Mouse (Mus musculus): ENCODE measurements around the gene Ace3. TPM values are rescaled to one million over a fixed set of nuclear protein-coding genes. Genes with fewer than 3 reads are reported as not detected.
A peak's percentile ranks its signal among the peaks of the same experiment; 100 is the strongest.

Ace3 gene
- polyA plus RNA-seq, 1 experiment from 2014 or later = not detected

DNA sequence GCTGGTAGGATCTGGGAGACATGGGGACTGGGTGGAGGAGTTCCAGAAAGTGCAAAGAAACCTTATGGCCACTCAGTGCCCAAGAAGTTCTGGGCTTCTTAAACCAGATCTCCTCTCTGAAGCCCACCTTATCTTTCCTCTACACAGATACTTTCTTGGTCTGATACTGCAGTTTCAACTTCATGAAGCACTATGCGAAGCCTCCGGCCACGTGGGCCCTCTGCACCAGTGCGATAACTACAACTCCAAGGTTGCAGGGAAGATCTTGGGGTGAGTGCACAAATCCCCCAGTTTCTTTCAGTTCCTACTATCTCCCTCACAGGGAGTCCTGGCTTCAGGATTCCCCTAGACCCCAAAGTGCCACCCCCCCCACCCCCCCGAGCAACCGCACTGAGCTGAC, 5.6 kb downstream of the Ace3 start:
- no peaks in the 10 kb centered on the region for H3K4me1 ChIP-seq (ENCODE audit: control insufficient read depth, low read depth, low read length)
- no peak overlapping the region for H3K27ac ChIP-seq (ENCODE audit: low read length)
- 75% methylated on average over 6 of the region's 6 CpGs for WGBS (ENCODE audit: insufficient replicate concordance)
- H3K27me3 ChIP-seq (ENCODE audit: control insufficient read depth, insufficient read depth, low read depth, low read length) = peaks cover 42% of the 10 kb centered on the region
- no peak overlapping the region for H3K4me2 ChIP-seq (ENCODE audit: low read depth, low read length)
- ATAC-seq (ENCODE audit: low read depth) = no peak
- no peaks in the 10 kb centered on the region for H3K9me3 ChIP-seq (replicated peaks; ENCODE audit: control insufficient read depth, low read length)
- H3K36me3 ChIP-seq (ENCODE audit: control insufficient read depth, insufficient read depth) = no peaks in the 10 kb centered on the region
- no peak overlapping the region for H3K9ac ChIP-seq (ENCODE audit: low read depth, low read length)
- H3K4me3 ChIP-seq (ENCODE audit: low read depth, low read length) = no peak overlapping the region

DNA sequence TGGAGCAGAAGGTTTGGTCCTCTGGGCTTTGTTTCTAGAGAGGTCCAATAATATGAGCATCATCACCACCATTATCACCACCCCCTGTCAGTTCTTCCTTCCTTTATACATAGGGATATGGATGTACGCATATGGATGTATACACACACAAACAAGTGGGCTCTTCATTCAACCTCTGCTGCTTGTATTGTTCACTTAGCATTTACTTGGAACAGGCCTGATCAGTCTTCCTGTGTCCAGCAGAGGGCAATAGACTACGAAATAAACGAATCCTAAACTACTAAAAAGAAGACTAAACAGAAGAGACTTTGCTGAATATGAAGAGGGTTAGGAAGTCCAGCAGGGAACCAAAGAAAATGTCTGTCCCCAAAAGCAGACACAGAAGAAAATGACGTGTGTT, 7.2 kb downstream of the Ace3 start:
- H3K9me3 ChIP-seq (replicated peaks; ENCODE audit: control insufficient read depth, low read length) = no peaks in the 10 kb centered on the region
- no peak overlapping the region for H3K4me3 ChIP-seq (ENCODE audit: low read depth, low read length)
- H3K4me2 ChIP-seq (ENCODE audit: low read depth, low read length) = no peak overlapping the region
- 21% methylated on average over 4 of the region's 4 CpGs for WGBS (ENCODE audit: insufficient replicate concordance)
- ATAC-seq (ENCODE audit: low read depth) = no peak
- no peak overlapping the region for H3K9ac ChIP-seq (ENCODE audit: low read depth, low read length)
- H3K36me3 ChIP-seq (ENCODE audit: control insufficient read depth, insufficient read depth) = no peaks in the 10 kb centered on the region
- H3K4me1 ChIP-seq (ENCODE audit: control insufficient read depth, low read depth, low read length) = no peaks in the 10 kb centered on the region
- peaks cover 32% of the 10 kb centered on the region for H3K27me3 ChIP-seq (ENCODE audit: control insufficient read depth, insufficient read depth, low read depth, low read length)
- no peak overlapping the region for H3K27ac ChIP-seq (ENCODE audit: low read length)

DNA sequence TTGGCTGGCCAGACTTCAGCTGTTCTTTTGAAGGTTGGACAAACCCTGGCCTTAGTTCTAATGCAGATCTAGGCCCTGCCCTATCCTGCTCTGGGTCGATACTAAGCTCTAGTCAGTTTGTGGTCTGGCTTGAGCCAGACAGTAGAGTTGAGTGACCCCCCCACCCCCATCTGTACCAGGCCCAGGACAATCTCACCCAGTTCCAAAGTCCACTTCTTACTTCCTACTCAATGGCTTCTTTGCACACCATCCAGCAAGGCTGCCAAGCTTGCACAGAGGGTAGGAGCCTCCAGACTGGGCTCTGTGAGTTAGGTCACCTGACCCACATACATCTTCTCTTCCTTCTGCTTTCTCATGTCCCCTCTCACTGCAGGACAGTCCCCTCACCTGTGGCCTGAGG, 10.1 kb downstream of the Ace3 start:
- no peak overlapping the region for H3K9ac ChIP-seq (ENCODE audit: low read depth, low read length)
- no peak for ATAC-seq (ENCODE audit: low read depth)
- H3K27ac ChIP-seq (ENCODE audit: low read length) = no peak overlapping the region
- peaks cover 41% of the 10 kb centered on the region for H3K27me3 ChIP-seq (ENCODE audit: control insufficient read depth, insufficient read depth, low read depth, low read length)
- no peaks in the 10 kb centered on the region for H3K4me1 ChIP-seq (ENCODE audit: control insufficient read depth, low read depth, low read length)
- no peaks in the 10 kb centered on the region for H3K36me3 ChIP-seq (ENCODE audit: control insufficient read depth, insufficient read depth)
- H3K9me3 ChIP-seq (replicated peaks; ENCODE audit: control insufficient read depth, low read length) = no peaks in the 10 kb centered on the region
- no peak overlapping the region for H3K4me2 ChIP-seq (ENCODE audit: low read depth, low read length)
- WGBS (ENCODE audit: insufficient replicate concordance) = 56% methylated on average over 1 of the region's 1 CpGs
- H3K4me3 ChIP-seq (ENCODE audit: low read depth, low read length) = no peak overlapping the region

DNA sequence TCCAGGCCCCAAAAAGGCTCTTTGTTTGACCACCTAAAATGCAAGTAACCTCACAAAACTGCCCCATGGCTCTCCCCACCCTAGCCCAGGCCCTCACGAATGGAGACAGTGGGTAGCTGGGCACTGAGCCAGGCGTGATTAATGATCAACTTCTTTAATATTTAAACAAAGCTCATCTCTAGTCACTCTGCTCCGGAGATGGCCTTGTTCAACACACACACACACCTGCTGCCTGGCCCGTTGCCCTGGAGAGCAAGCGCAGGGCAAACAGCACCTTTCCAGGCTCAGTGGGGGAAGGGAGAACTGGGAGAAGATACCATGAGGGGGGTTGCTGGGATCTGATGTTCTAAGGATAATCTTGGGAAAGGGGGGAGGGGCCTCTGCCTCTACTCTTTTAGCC, 11.5 kb downstream of the Ace3 start:
- no peak overlapping the region for H3K27ac ChIP-seq (ENCODE audit: low read length)
- H3K36me3 ChIP-seq (ENCODE audit: control insufficient read depth, insufficient read depth) = no peaks in the 10 kb centered on the region
- WGBS (ENCODE audit: insufficient replicate concordance) = 40% methylated on average over 5 of the region's 5 CpGs
- ATAC-seq (ENCODE audit: low read depth) = peak; percentile 76
- H3K9me3 ChIP-seq (replicated peaks; ENCODE audit: control insufficient read depth, low read length) = no peaks in the 10 kb centered on the region
- H3K4me3 ChIP-seq (ENCODE audit: low read depth, low read length) = no peak overlapping the region
- H3K4me2 ChIP-seq (ENCODE audit: low read depth, low read length) = no peak overlapping the region
- no peaks in the 10 kb centered on the region for H3K4me1 ChIP-seq (ENCODE audit: control insufficient read depth, low read depth, low read length)
- no peak overlapping the region for H3K9ac ChIP-seq (ENCODE audit: low read depth, low read length)
- H3K27me3 ChIP-seq (ENCODE audit: control insufficient read depth, insufficient read depth, low read depth, low read length) = peaks cover 52% of the 10 kb centered on the region

DNA sequence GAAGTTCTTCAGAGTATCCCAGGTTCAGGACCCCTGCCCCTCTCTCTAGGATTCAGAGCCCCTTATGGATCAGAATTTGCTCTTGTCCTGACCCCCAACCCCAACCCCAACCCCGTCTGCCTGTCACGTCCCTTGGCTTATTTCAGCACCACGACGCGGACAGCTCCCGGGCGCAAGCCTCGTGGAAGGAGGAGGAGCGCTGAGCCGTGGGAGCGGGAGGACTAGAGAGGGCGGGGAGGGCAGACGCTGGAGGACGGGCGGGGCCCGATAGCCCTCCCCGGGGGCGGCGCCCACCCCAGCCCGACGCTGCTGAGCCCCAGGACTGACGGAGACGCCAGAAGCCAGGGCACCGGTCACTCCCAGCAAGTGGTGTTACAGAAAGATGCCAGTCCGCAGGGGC, 13.3 kb downstream of the Ace3 start, which contains the start of gene Kcnh6:
Gene Kcnh6 (plus strand): TSS at position 304 of the 400 bp plus-strand sequence.
- Histone ChIP-seq H3K9me3 (replicated peaks; ENCODE audit: control insufficient read depth, low read length) (no peaks in the 10 kb centered on the region), H3K27ac (ENCODE audit: low read length) (no peak within 1 kb of the TSS), H3K4me1 (ENCODE audit: control insufficient read depth, low read depth, low read length) (no peaks in the 10 kb centered on the region), H3K4me2 (ENCODE audit: low read depth, low read length) (peak within 1 kb of the TSS; percentile 38; the same call in 1 of the 2 replicates), H3K36me3 (ENCODE audit: control insufficient read depth, insufficient read depth) (no peaks in the 10 kb centered on the region), H3K9ac (ENCODE audit: low read depth, low read length) (no peak within 1 kb of the TSS), H3K27me3 (ENCODE audit: control insufficient read depth, insufficient read depth, low read depth, low read length) (peaks cover 61% of the 10 kb centered on the region), H3K4me3 (ENCODE audit: low read depth, low read length) (no peak within 1 kb of the TSS)
- peak; percentile 48; the same call in 1 of the 2 replicates for ATAC-seq (ENCODE audit: low read depth)
- WGBS (ENCODE audit: insufficient replicate concordance) = 2% methylated on average over 22 of the region's 25 CpGs

DNA sequence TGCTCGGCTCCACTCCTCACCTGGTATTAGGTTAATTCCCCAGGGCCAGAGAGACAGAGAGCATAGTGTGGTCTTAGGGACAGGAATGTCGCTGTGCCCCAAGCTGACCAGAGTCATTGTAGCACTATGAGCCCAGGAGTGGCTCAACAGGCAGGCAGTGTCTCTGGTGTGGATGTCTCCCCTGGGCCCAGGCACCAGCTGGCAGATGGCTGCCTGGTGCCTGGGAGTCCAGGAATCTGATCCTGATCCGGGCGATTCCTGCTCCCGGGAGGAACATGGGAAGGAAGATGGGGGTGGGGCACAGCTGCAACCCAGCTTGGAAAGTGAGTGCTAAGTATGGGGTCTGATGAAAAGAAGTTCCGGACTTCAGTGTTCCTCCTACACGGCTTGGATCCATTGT, 18.2 kb downstream of the Ace3 start:
- Histone ChIP-seq H3K4me3 (ENCODE audit: low read depth, low read length) (no peak overlapping the region), H3K9ac (ENCODE audit: low read depth, low read length) (no peak overlapping the region), H3K9me3 (replicated peaks; ENCODE audit: control insufficient read depth, low read length) (no peaks in the 10 kb centered on the region), H3K27me3 (ENCODE audit: control insufficient read depth, insufficient read depth, low read depth, low read length) (peaks cover 84% of the 10 kb centered on the region), H3K36me3 (ENCODE audit: control insufficient read depth, insufficient read depth) (no peaks in the 10 kb centered on the region), H3K4me2 (ENCODE audit: low read depth, low read length) (no peak overlapping the region), H3K4me1 (ENCODE audit: control insufficient read depth, low read depth, low read length) (no peaks in the 10 kb centered on the region), H3K27ac (ENCODE audit: low read length) (no peak overlapping the region)
- no peak for ATAC-seq (ENCODE audit: low read depth)
- 55% methylated on average over 7 of the region's 7 CpGs for WGBS (ENCODE audit: insufficient replicate concordance)

DNA sequence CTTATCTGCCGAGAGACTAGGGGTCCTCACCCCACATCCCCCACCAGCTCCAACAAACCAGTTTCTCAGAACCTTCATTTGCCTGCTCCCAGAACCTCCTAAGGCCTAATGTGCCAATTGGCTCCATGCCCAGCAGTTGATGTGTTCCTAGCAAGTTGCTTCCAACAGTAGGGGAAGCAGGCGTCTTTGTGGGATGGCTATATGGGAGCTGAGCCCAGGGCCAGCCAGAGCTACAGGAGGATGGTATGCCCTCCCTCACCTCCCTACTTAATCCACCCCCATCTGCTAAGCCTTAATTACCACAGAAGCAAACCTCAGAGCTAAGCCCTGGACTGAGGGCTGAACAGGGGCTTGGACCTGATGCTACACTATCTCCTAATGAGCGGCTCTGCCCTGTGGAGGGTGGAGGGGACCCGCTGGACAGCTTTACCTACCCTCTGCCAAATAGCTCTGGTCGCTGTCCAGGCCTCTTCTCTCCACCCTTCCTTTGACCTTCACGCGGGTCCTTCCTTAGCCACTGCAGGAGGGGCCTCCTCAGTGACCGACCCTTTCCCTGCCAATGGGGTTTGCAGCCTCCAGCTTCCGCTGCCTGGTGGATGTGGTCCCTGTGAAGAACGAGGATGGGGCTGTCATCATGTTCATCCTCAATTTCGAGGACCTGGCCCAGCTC, 19.2 kb downstream of the Ace3 start:
- Histone ChIP-seq H3K4me3 (ENCODE audit: low read depth, low read length) (no peak overlapping the region), H3K9ac (ENCODE audit: low read depth, low read length) (no peak overlapping the region), H3K36me3 (ENCODE audit: control insufficient read depth, insufficient read depth) (no peaks in the 10 kb centered on the region), H3K27ac (ENCODE audit: low read length) (no peak overlapping the region), H3K4me1 (ENCODE audit: control insufficient read depth, low read depth, low read length) (no peaks in the 10 kb centered on the region), H3K9me3 (replicated peaks; ENCODE audit: control insufficient read depth, low read length) (no peaks in the 10 kb centered on the region), H3K4me2 (ENCODE audit: low read depth, low read length) (no peak overlapping the region), H3K27me3 (ENCODE audit: control insufficient read depth, insufficient read depth, low read depth, low read length) (peaks cover 84% of the 10 kb centered on the region)
- 53% methylated on average over 11 of the region's 11 CpGs for WGBS (ENCODE audit: insufficient replicate concordance)
- no peak for ATAC-seq (ENCODE audit: low read depth)

DNA sequence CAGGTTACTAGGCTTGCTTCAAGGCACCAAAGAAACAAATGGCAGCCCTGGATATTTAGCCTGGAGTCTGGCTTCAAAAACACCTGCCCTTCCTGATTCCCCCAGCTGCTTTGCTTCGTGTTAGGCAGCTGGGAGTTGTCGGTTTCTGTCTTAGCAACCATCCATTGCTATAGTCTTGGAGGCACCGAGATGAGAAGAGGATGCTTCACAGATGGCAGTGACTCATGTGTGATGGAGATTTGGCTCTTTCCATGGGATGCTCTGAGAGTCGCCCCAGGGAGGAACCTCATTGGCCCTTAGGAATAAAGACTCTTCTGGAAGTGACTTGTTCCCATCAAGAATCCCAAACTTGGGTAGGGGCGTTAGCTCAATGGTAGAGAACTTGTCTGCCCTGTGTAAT, 22.0 kb downstream of the Ace3 start:
- 49% methylated on average over 5 of the region's 5 CpGs for WGBS (ENCODE audit: insufficient replicate concordance)
- Histone ChIP-seq H3K27me3 (ENCODE audit: control insufficient read depth, insufficient read depth, low read depth, low read length) (peaks cover 85% of the 10 kb centered on the region), H3K4me2 (ENCODE audit: low read depth, low read length) (no peak overlapping the region), H3K9me3 (replicated peaks; ENCODE audit: control insufficient read depth, low read length) (no peaks in the 10 kb centered on the region), H3K36me3 (ENCODE audit: control insufficient read depth, insufficient read depth) (no peaks in the 10 kb centered on the region), H3K27ac (ENCODE audit: low read length) (no peak overlapping the region), H3K4me1 (ENCODE audit: control insufficient read depth, low read depth, low read length) (no peaks in the 10 kb centered on the region), H3K9ac (ENCODE audit: low read depth, low read length) (no peak overlapping the region), H3K4me3 (ENCODE audit: low read depth, low read length) (no peak overlapping the region)
- no peak for ATAC-seq (ENCODE audit: low read depth)

DNA sequence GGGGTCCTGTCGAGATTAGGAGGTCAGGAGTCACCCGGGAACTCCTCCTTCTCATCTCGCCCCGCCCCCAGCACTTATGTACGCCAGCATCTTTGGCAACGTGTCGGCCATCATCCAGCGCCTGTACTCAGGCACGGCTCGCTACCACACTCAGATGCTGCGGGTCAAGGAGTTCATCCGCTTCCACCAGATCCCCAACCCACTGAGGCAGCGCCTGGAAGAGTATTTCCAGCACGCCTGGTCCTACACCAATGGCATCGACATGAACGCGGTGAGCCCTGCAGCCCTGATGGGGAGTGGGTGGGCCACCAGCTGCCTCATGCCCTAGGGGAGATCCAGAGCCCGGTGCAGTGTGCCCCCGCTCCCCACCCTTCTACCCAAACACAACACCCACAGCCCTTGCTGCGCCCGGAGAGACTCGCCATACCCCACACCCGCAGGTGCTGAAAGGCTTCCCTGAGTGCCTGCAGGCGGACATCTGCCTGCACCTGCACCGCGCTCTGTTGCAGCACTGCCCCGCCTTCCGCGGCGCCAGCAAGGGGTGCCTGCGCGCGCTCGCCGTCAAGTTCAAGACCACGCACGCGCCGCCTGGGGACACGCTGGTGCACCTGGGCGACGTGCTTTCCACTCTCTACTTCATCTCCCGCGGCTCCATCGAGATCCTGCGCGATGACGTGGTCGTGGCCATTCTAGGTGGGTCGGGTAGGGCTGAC, 25.7 kb downstream of the Ace3 start:
- WGBS (ENCODE audit: insufficient replicate concordance) = 3% methylated on average over 49 of the region's 50 CpGs
- H3K9me3 ChIP-seq (replicated peaks; ENCODE audit: control insufficient read depth, low read length) = no peaks in the 10 kb centered on the region
- H3K4me3 ChIP-seq (ENCODE audit: low read depth, low read length) = no peak overlapping the region
- no peak overlapping the region for H3K4me2 ChIP-seq (ENCODE audit: low read depth, low read length)
- H3K27me3 ChIP-seq (ENCODE audit: control insufficient read depth, insufficient read depth, low read depth, low read length) = peaks cover 78% of the 10 kb centered on the region
- H3K27ac ChIP-seq (ENCODE audit: low read length) = no peak overlapping the region
- no peak overlapping the region for H3K9ac ChIP-seq (ENCODE audit: low read depth, low read length)
- H3K4me1 ChIP-seq (ENCODE audit: control insufficient read depth, low read depth, low read length) = no peaks in the 10 kb centered on the region
- H3K36me3 ChIP-seq (ENCODE audit: control insufficient read depth, insufficient read depth) = no peaks in the 10 kb centered on the region
- ATAC-seq (ENCODE audit: low read depth) = no peak
